In the genomic region with DNA sequence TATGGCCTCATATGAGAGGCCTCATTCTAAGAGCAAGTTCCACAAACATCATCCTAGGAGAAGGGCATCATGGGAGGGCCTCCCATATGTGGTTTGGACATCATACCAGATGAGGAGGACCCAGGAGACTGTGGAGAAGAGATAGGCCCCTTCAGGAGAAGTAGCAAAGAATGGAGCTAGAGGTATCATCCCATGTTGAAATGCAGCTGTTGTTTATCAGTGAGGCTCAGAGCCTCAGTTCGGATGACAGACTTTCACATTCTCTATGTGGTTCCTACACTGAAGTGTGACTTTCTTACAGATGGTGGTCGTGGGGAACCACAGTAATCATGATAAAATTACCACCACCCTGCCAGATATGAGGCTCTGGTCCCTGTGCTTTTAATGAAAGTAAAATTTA, we compare ENCODE assay signal across 12 mouse cellular contexts.
"Had no signal": no experiment of that assay in that cellular context is flagged by ENCODE, and none has a peak within 500 bp of the region (broad histone marks: within the 10 kb centered on the region; RNA-seq: fewer than 3 reads in every experiment).

No protein-coding gene starts in this region.

- H3K9me3 ChIP-seq: limb, embryonic 10.5 days; midbrain, embryonic 15.5 days; neural tube, embryonic 12.5 days had no signal

- H3K4me2 ChIP-seq: midbrain, embryonic 11.5 days; midbrain, embryonic 15.5 days; neural tube, embryonic 12.5 days had no signal

- DNase-seq: kidney, adult 11 months; kidney, postnatal 10 days; lung, adult 2 months; lung, postnatal 36 days; thymus, adult 2 months; thymus, postnatal 25 days had no signal

- H3K27me3 ChIP-seq: midbrain, embryonic 15.5 days; neural tube, embryonic 12.5 days had no signal

- H3K36me3 ChIP-seq: limb, embryonic 10.5 days; midbrain, embryonic 15.5 days; neural tube, embryonic 12.5 days had no signal

- H3K27ac ChIP-seq: left cerebral cortex, adult 2 months; limb, embryonic 10.5 days; midbrain, embryonic 15.5 days; neural tube, embryonic 12.5 days had no signal

- H3K4me1 ChIP-seq: limb, embryonic 10.5 days; midbrain, embryonic 15.5 days; neural tube, embryonic 12.5 days had no signal

- ATAC-seq: lung, postnatal 0 days; midbrain, embryonic 15.5 days had no signal

- H3K9ac ChIP-seq: midbrain, embryonic 15.5 days; neural tube, embryonic 12.5 days had no signal

- H3K4me3 ChIP-seq: left cerebral cortex, adult 2 months; limb, embryonic 10.5 days; midbrain, embryonic 15.5 days; neural tube, embryonic 12.5 days had no signal
